Mouse (Mus musculus) liver, postnatal 0 days (tissue): ENCODE measurements around the gene Ano10. TPM values are rescaled to one million over a fixed set of nuclear protein-coding genes. Genes with fewer than 3 reads are reported as not detected.
A peak's percentile ranks its signal among the peaks of the same experiment; 100 is the strongest.

Source experiments
- ATAC-seq: fragments of 200-750 bp; cut with Nextera tagmentation; 2 replicates; pipeline ENCODE4 v1.8.0; 2017; ENCODE audit warnings: mild to moderate bottlenecking, moderate library complexity
- DNase-seq: peaks from one replicate; pipeline ENCODE4 v3.0.0-alpha.2; 2016
- H3K27ac ChIP-seq: fragments of 300-500 bp; sonication (generic); 2 replicates; pipeline ENCODE4 v1.5.1; 2014; ENCODE audit warnings: antibody characterized with exemption, moderate library complexity, mild to moderate bottlenecking, low read depth
- H3K27me3 ChIP-seq: fragments of 300-500 bp; sonication (generic); 2 replicates; pipeline ENCODE4 v1.6.1; 2014; ENCODE audit warnings: low read length, control low read depth, mixed read lengths; ENCODE audit not compliant: insufficient read depth
- H3K36me3 ChIP-seq: fragments of 300-500 bp; sonication (generic); replicated peaks from 2 replicates; pipeline ENCODE4 v1.6.1; 2014; ENCODE audit warnings: mild to moderate bottlenecking, control low read depth, low read length, moderate library complexity, mixed read lengths; ENCODE audit not compliant: insufficient read depth
- H3K4me1 ChIP-seq: fragments of 300-500 bp; sonication (generic); 2 replicates; pipeline ENCODE4 v1.6.1; 2014; ENCODE audit warnings: antibody characterized with exemption, mild to moderate bottlenecking, control low read depth; ENCODE audit not compliant: insufficient read depth
- H3K4me2 ChIP-seq: fragments of 300-500 bp; sonication (generic); 2 replicates; pipeline ENCODE4 v1.6.1; 2014; ENCODE audit warnings: low read depth, mild to moderate bottlenecking, low read length, moderate library complexity, mixed read lengths
- H3K4me3 ChIP-seq: fragments of 300-500 bp; sonication (generic); 2 replicates; pipeline ENCODE4 v1.5.1; 2014; ENCODE audit warnings: low read depth, low read length
- H3K9ac ChIP-seq: fragments of 300-500 bp; sonication (generic); replicated peaks from 2 replicates; pipeline ENCODE4 v1.6.1; 2014; ENCODE audit warnings: mild to moderate bottlenecking, moderate library complexity
- H3K9me3 ChIP-seq: fragments of 300-500 bp; sonication (generic); 2 replicates; pipeline ENCODE4 v1.6.1; 2016; ENCODE audit warnings: mild to moderate bottlenecking, control low read depth, low read length, mixed read lengths
- CTCF ChIP-seq: sonication (generic); IDR thresholded peaks from 2 replicates; pipeline ENCODE4 v1.5.1; 2016; ENCODE audit warnings: antibody characterized with exemption, low read depth
- EP300 ChIP-seq: IDR thresholded peaks from 2 replicates; pipeline ENCODE4 v1.6.1; 2016; ENCODE audit warnings: antibody characterized with exemption, low read depth, mild to moderate bottlenecking
- WGBS: fragments of 180-500 bp; shearing (Covaris S2); extraction: QIAGEN DNeasy Blood & Tissue Kit; methylation state at CpG from one replicate; pipeline ENCODE4 v1.1.7; 2014; ENCODE audit not compliant: insufficient replicate concordance; 5-methylcytosine and 5-hydroxymethylcytosine counted together
- polyA plus RNA-seq: library from polyadenylated mRNA; unstranded; fragments of >200 nt; fragmentation: Nextera tagmentation; extraction: Ambion mirVana; gene quantifications from 2 replicates; pipeline ENCODE4 v1.2.1, GENCODE M21; 2015

The Ano10 gene
- polyA plus RNA-seq, 1 experiment from 2014 or later: 13.7 TPM

- DNase-seq (no peak), ATAC-seq (no peak)
- no peak overlapping the region for H3K4me2 ChIP-seq
- H3K4me3 ChIP-seq: no peak overlapping the region
- peaks cover 15% of the 10 kb centered on the region for H3K4me1 ChIP-seq
- no peak overlapping the region for H3K9ac ChIP-seq
- no peaks in the 10 kb centered on the region for H3K36me3 ChIP-seq
- TF ChIP-seq EP300: no peak
- TF ChIP-seq CTCF: no peak
- no peaks in the 10 kb centered on the region for H3K9me3 ChIP-seq
- H3K27ac ChIP-seq: no peak overlapping the region
- H3K27me3 ChIP-seq: no peaks in the 10 kb centered on the region
- WGBS: 46% methylated on average over 5 of the region's 5 CpGs
Measured at GRCm38 (mm10) chr9:122296169-122296568, 1.9 kb upstream of the Ano10 start.

- H3K27me3 ChIP-seq: no peaks in the 10 kb centered on the region
- ATAC-seq (no peak), DNase-seq (no peak)
- no peak overlapping the region for H3K4me2 ChIP-seq
- H3K4me1 ChIP-seq: peaks cover 15% of the 10 kb centered on the region
- H3K27ac ChIP-seq: no peak overlapping the region
- no peak overlapping the region for H3K9ac ChIP-seq
- no peak overlapping the region for H3K4me3 ChIP-seq
- no peaks in the 10 kb centered on the region for H3K9me3 ChIP-seq
- no peaks in the 10 kb centered on the region for H3K36me3 ChIP-seq
- TF ChIP-seq EP300 (no peak), CTCF (no peak)
Measured at GRCm38 (mm10) chr9:122295396-122295795, 1.2 kb upstream of the Ano10 start.

GRCm38 (mm10) chr9:122293865-122294241 lies 370 bp downstream of the Ano10 start:
- peak; percentile 68 for ATAC-seq
- peak overlapping the region; percentile 68 for H3K4me3 ChIP-seq
- no peaks in the 10 kb centered on the region for H3K27me3 ChIP-seq
- peak overlapping the region; percentile 81 for H3K4me2 ChIP-seq
- peak; percentile 70 for DNase-seq
- no peak for TF ChIP-seq CTCF
- no peak for TF ChIP-seq EP300
- H3K4me1 ChIP-seq: peaks cover 15% of the 10 kb centered on the region
- H3K27ac ChIP-seq: peak overlapping the region; percentile 91
- peak overlapping the region; percentile 76 for H3K9ac ChIP-seq
- no peaks in the 10 kb centered on the region for H3K36me3 ChIP-seq
- under 1% methylated on average over 23 of the region's 23 CpGs for WGBS
- H3K9me3 ChIP-seq: no peaks in the 10 kb centered on the region

DNA sequence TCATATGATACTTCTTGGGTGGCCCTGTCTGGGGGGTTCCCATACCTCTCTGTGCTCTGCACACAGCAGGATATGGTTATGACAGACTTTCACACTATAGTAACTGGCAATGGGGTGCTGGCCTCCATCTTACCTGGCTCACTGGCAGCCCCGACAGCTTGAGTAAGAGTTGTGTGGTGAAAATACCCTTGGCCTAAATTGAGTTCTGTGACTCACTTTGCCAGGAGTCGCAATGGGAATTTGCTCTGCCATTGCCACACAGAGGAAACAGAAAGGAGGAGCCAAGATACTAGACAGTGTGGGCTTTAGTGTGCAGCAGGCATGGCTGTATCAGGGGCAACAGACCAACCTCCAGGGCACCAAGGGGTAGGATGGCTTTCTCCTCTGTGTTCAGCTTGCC lies 4.0 kb downstream of the Ano10 start:
- WGBS: 75% methylated on average over 2 of the region's 2 CpGs
- no peak for ATAC-seq
- no peak overlapping the region for H3K4me3 ChIP-seq

DNA sequence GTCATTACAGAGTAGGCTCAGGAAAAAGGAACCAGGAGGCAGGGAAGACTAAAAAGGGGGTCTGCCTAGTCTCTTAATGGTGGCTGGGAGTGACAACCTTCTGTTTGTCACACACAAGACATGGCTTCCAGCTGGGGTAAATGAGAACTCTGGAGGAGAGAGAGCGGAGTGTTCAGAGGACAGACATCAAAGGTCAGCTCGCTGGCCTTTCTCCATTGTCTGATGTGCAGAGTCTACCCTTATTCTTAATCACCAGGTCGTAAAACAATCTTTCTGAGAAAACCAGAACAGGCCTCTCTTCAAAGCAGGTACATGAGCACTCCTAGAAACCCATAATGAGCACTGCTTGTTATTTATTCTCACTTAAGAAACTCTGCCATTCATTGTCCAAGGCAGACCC lies 5.8 kb downstream of the Ano10 start:
- no peak for TF ChIP-seq CTCF
- TF ChIP-seq EP300: no peak
- Histone ChIP-seq H3K4me2 (no peak overlapping the region), H3K36me3 (no peaks in the 10 kb centered on the region), H3K9me3 (no peaks in the 10 kb centered on the region), H3K4me3 (no peak overlapping the region), H3K27me3 (no peaks in the 10 kb centered on the region), H3K4me1 (peaks cover 17% of the 10 kb centered on the region), H3K27ac (no peak overlapping the region), H3K9ac (no peak overlapping the region)
- 75% methylated on average over 3 of the region's 3 CpGs for WGBS
- ATAC-seq (no peak), DNase-seq (no peak)

More for the DNA sequence above, 4.0 kb downstream of the Ano10 start:
- H3K27ac ChIP-seq: no peak overlapping the region
- peaks cover 18% of the 10 kb centered on the region for H3K4me1 ChIP-seq
- H3K9ac ChIP-seq: no peak overlapping the region
- no peaks in the 10 kb centered on the region for H3K9me3 ChIP-seq
- no peak overlapping the region for H3K4me2 ChIP-seq
- no peaks in the 10 kb centered on the region for H3K27me3 ChIP-seq
- no peak for DNase-seq
- TF ChIP-seq CTCF (no peak), EP300 (no peak)
- H3K36me3 ChIP-seq: no peaks in the 10 kb centered on the region

- H3K36me3 ChIP-seq: no peaks in the 10 kb centered on the region
- no peaks in the 10 kb centered on the region for H3K27me3 ChIP-seq
- H3K27ac ChIP-seq: no peak overlapping the region
- ATAC-seq (no peak), DNase-seq (no peak)
- 86% methylated on average over 3 of the region's 3 CpGs for WGBS
- no peak overlapping the region for H3K4me2 ChIP-seq
- peaks cover 14% of the 10 kb centered on the region for H3K4me1 ChIP-seq
- H3K9me3 ChIP-seq: no peaks in the 10 kb centered on the region
- no peak overlapping the region for H3K4me3 ChIP-seq
- no peak for TF ChIP-seq CTCF
- TF ChIP-seq EP300: no peak
- H3K9ac ChIP-seq: no peak overlapping the region
Measured at GRCm38 (mm10) chr9:122287526-122287925, 6.7 kb downstream of the Ano10 start.

- WGBS: 44% methylated on average over 4 of the region's 4 CpGs
- ATAC-seq: no peak; the same call in 1 of the 2 replicates
Measured at GRCm38 (mm10) chr9:122285833-122286310, 8.4 kb downstream of the Ano10 start.

More at GRCm38 (mm10) chr9:122285833-122286310, 8.4 kb downstream of the Ano10 start:
- 0 out of 2 replicates have a peak overlapping the region, but pooled peaks have one; percentile 1 for H3K4me2 ChIP-seq
- H3K9me3 ChIP-seq: no peaks in the 10 kb centered on the region
- no peak overlapping the region for H3K4me3 ChIP-seq
- no peak for DNase-seq
- H3K4me1 ChIP-seq: peaks cover 11% of the 10 kb centered on the region
- TF ChIP-seq CTCF (no peak), EP300 (no peak)
- no peak overlapping the region for H3K9ac ChIP-seq
- no peaks in the 10 kb centered on the region for H3K27me3 ChIP-seq
- no peaks in the 10 kb centered on the region for H3K36me3 ChIP-seq
- H3K27ac ChIP-seq: no peak overlapping the region
